Mouse (Mus musculus): ENCODE data around the gene Slc15a3. TPM values are rescaled to one million over a fixed set of nuclear protein-coding genes. Genes with fewer than 3 reads are reported as not detected.

Gene Slc15a3
- polyA plus RNA-seq, 1 experiment from 2014 or later: 1.3 TPM

DNA sequence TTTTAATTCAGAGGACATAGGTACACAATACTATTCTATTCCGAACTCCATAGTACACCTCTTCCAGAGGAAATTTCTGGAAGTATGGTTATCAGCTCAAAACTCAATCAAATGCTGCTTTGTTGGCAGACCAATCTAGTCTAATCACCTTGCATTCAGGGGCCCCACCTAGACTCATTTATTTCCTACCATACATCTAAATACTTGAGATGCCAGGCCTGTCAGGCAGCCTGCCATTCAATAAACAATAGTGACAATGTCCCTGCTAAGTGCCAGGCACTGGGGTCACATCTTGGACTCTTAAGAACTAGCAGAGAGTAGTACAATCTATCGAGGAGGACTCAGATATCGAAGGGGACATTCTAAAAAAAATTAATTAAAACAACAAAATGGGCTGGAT, 52.7 kb downstream of the Slc15a3 start:
- no peak for ATAC-seq (ENCODE audit: low read depth)
- Histone ChIP-seq H3K27ac (replicated peaks; ENCODE audit: low read depth, low read length) (no peak overlapping the region), H3K9me3 (ENCODE audit: control insufficient read depth, low read length) (no peaks in the 10 kb centered on the region), H3K4me3 (ENCODE audit: low read depth, low read length) (no peak overlapping the region), H3K9ac (ENCODE audit: low read depth, low read length) (no peak overlapping the region), H3K27me3 (replicated peaks; ENCODE audit: control insufficient read depth, insufficient read depth, low read length) (no peaks in the 10 kb centered on the region), H3K36me3 (ENCODE audit: control insufficient read depth, insufficient read depth, low read length) (no peaks in the 10 kb centered on the region), H3K4me2 (ENCODE audit: low read depth, low read length) (no peak overlapping the region), H3K4me1 (ENCODE audit: control insufficient read depth, insufficient read depth, low read length) (peaks cover 10% of the 10 kb centered on the region; the same call in 1 of the 2 replicates)
- no peak for DNase-seq (ENCODE audit: low spot score)
- 89% methylated on average over 3 of the region's 3 CpGs for whole genome bisulfite sequencing

DNA sequence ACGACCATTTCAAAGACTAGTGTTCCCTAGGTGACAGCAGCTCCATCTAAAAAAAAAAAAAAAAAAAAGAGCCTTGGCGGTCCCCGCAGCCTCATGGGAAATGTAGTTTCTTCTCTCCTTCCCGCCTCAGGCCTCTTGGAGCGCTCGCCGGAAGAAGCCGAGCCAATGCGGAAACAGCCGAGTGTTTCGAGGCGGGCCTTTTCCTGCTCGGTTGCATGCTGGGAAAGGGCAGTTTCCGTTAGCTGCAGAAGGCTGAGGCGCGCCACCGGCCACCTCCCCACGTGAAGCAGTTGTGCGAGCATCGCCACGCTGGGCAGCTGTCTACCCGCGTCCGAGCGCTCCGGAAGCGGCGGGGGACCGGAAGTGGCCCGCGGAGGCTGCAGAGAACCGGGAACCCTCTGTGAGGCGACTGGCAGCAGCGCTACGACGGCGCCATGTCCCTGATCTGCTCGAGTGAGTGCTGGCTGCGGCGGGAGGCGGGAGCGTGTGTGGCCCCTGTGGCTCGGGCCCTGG, 55.5 kb downstream of the Slc15a3 start, which contains the start of gene Prpf19:
Gene Prpf19 (plus strand): TSS at position 216 of the 513 bp plus-strand sequence.
- 1% methylated on average over 39 of the region's 43 CpGs for WGBS
- H3K27me3 ChIP-seq (replicated peaks; ENCODE audit: control insufficient read depth, insufficient read depth, low read length): no peaks in the 10 kb centered on the region
- peaks cover 10% of the 10 kb centered on the region; the same call in 1 of the 2 replicates for H3K4me1 ChIP-seq (ENCODE audit: control insufficient read depth, insufficient read depth, low read length)
- H3K4me3 ChIP-seq (ENCODE audit: low read depth, low read length): peak within 1 kb of the TSS; percentile 75
- no peaks in the 10 kb centered on the region for H3K9me3 ChIP-seq (ENCODE audit: control insufficient read depth, low read length)
- peak within 1 kb of the TSS; percentile 89 for H3K4me2 ChIP-seq (ENCODE audit: low read depth, low read length)
- peak within 1 kb of the TSS; percentile 85 for H3K9ac ChIP-seq (ENCODE audit: low read depth, low read length)
- DNase-seq (ENCODE audit: low spot score): peak; percentile 99
- peak; percentile 97 for ATAC-seq (ENCODE audit: low read depth)
- H3K27ac ChIP-seq (replicated peaks; ENCODE audit: low read depth, low read length): peak within 1 kb of the TSS; percentile 88
- peaks cover 26% of the 10 kb centered on the region for H3K36me3 ChIP-seq (ENCODE audit: control insufficient read depth, insufficient read depth, low read length)

DNA sequence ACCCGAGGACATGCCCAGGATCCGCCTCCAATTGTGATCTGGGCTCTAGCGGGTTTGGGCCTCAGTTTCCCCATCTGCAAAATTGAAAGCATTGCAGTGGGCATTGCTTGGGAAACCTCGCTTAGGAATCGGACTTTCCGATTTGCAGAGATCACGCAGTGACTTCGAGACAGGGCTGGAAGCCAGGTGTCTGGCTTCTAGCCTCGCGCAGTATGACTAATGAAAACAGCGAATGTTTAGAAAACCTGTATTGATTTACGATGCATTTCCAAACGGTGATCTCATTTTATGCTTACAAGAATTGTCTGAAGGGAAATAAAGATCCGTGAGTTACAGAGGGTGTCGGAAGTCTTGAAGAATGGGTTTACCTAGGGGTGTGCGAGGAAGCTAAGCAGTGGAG, 56.2 kb downstream of the Slc15a3 start:
- peak overlapping the region; percentile 85 for H3K9ac ChIP-seq (ENCODE audit: low read depth, low read length)
- no peaks in the 10 kb centered on the region for H3K9me3 ChIP-seq (ENCODE audit: control insufficient read depth, low read length)
- H3K27me3 ChIP-seq (replicated peaks; ENCODE audit: control insufficient read depth, insufficient read depth, low read length): no peaks in the 10 kb centered on the region
- ATAC-seq (ENCODE audit: low read depth) (no peak), DNase-seq (ENCODE audit: low spot score) (peak; percentile 12)
- H3K4me3 ChIP-seq (ENCODE audit: low read depth, low read length): peak overlapping the region; percentile 75
- H3K27ac ChIP-seq (replicated peaks; ENCODE audit: low read depth, low read length): peak overlapping the region; percentile 88
- peaks cover 32% of the 10 kb centered on the region for H3K36me3 ChIP-seq (ENCODE audit: control insufficient read depth, insufficient read depth, low read length)
- peaks cover 10% of the 10 kb centered on the region; the same call in 1 of the 2 replicates for H3K4me1 ChIP-seq (ENCODE audit: control insufficient read depth, insufficient read depth, low read length)
- H3K4me2 ChIP-seq (ENCODE audit: low read depth, low read length): peak overlapping the region; percentile 89
- 2% methylated on average over 16 of the region's 16 CpGs for WGBS

- Histone ChIP-seq H3K4me1 (ENCODE audit: control insufficient read depth, insufficient read depth, low read length) (peaks cover 10% of the 10 kb centered on the region; the same call in 1 of the 2 replicates), H3K9ac (ENCODE audit: low read depth, low read length) (peak overlapping the region; percentile 85), H3K36me3 (ENCODE audit: control insufficient read depth, insufficient read depth, low read length) (peaks cover 44% of the 10 kb centered on the region), H3K27me3 (replicated peaks; ENCODE audit: control insufficient read depth, insufficient read depth, low read length) (no peaks in the 10 kb centered on the region), H3K9me3 (ENCODE audit: control insufficient read depth, low read length) (no peaks in the 10 kb centered on the region), H3K27ac (replicated peaks; ENCODE audit: low read depth, low read length) (no peak overlapping the region), H3K4me2 (ENCODE audit: low read depth, low read length) (peak overlapping the region; percentile 89), H3K4me3 (ENCODE audit: low read depth, low read length) (peak overlapping the region; percentile 75)
- 81% methylated on average over 7 of the region's 7 CpGs for WGBS
- no peak for DNase-seq (ENCODE audit: low spot score)
- no peak for ATAC-seq (ENCODE audit: low read depth)
Measured at GRCm38 (mm10) chr19:10896849-10897248, 57.3 kb downstream of the Slc15a3 start.

DNA sequence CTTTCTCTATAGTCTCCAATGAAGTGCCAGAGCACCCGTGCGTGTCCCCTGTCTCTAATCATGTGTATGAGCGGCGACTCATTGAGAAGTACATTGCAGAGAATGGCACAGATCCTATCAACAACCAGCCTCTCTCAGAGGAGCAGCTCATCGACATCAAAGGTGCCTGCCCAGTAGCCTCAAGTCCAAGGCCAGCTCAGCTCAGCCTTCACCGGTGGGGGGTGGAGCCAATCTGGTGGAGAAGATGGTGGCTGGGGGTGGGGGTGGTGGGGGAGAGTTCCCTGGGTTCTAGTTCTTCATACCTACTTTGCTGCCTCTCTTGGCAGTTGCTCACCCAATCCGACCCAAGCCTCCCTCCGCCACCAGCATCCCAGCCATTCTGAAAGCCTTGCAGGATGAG, 58.0 kb downstream of the Slc15a3 start:
- 87% methylated on average over 7 of the region's 8 CpGs for WGBS
- Histone ChIP-seq H3K36me3 (ENCODE audit: control insufficient read depth, insufficient read depth, low read length) (peaks cover 50% of the 10 kb centered on the region), H3K4me3 (ENCODE audit: low read depth, low read length) (no peak overlapping the region), H3K9ac (ENCODE audit: low read depth, low read length) (no peak overlapping the region), H3K4me2 (ENCODE audit: low read depth, low read length) (no peak overlapping the region), H3K27me3 (replicated peaks; ENCODE audit: control insufficient read depth, insufficient read depth, low read length) (no peaks in the 10 kb centered on the region), H3K4me1 (ENCODE audit: control insufficient read depth, insufficient read depth, low read length) (peaks cover 10% of the 10 kb centered on the region; the same call in 1 of the 2 replicates), H3K27ac (replicated peaks; ENCODE audit: low read depth, low read length) (no peak overlapping the region), H3K9me3 (ENCODE audit: control insufficient read depth, low read length) (no peaks in the 10 kb centered on the region)
- no peak for DNase-seq (ENCODE audit: low spot score)
- ATAC-seq (ENCODE audit: low read depth): no peak

DNA sequence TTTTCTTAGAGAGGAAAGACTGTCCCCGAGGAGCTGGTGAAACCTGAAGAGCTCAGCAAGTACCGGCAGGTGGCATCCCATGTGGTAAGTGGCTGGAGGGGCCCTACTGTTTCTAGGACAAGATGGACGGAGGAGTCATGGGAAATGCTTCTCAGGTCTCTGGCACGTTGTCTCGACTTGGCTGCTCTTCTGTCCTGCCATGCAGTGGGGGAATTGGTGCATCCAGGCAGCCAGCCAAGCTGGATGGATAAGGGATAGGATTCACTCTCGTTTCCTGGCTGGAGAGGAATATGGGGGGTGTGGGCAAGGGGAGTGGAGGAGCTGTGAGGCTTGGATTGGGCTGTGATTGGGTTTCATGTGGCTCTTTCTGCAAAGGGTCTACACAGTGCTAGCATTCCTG, 60.8 kb downstream of the Slc15a3 start:
- DNase-seq (ENCODE audit: low spot score) (no peak), ATAC-seq (ENCODE audit: low read depth) (no peak)
- peaks cover 10% of the 10 kb centered on the region for H3K4me1 ChIP-seq (ENCODE audit: control insufficient read depth, insufficient read depth, low read length)

DNA sequence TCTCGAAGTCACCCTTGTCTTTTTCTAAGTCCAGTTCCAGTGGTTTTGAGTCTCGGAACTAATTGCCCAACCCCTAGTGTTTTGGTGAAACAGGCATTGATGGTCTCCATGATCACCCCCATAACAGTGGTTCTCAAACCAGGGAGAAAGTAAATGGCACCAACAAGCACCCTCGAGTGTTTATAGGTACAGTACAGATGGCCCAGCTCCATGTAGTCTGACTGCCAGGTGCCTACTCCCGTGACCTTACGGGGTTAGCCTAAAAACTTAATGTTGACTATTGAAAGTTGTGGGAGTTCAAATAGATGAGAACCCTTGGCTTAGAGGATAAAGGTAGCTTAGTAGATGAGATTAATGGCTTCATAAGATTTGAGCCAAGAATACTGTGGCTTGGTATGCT, 61.5 kb downstream of the Slc15a3 start:
- no peak for ATAC-seq (ENCODE audit: low read depth)
- Histone ChIP-seq H3K4me3 (ENCODE audit: low read depth, low read length) (no peak overlapping the region), H3K9me3 (ENCODE audit: control insufficient read depth, low read length) (no peaks in the 10 kb centered on the region), H3K36me3 (ENCODE audit: control insufficient read depth, insufficient read depth, low read length) (peaks cover 86% of the 10 kb centered on the region), H3K4me2 (ENCODE audit: low read depth, low read length) (no peak overlapping the region), H3K27me3 (replicated peaks; ENCODE audit: control insufficient read depth, insufficient read depth, low read length) (no peaks in the 10 kb centered on the region), H3K27ac (replicated peaks; ENCODE audit: low read depth, low read length) (no peak overlapping the region), H3K9ac (ENCODE audit: low read depth, low read length) (no peak overlapping the region), H3K4me1 (ENCODE audit: control insufficient read depth, insufficient read depth, low read length) (peaks cover 8% of the 10 kb centered on the region)
- 90% methylated on average over 5 of the region's 5 CpGs for WGBS
- no peak for DNase-seq (ENCODE audit: low spot score)

More for the DNA sequence above, 60.8 kb downstream of the Slc15a3 start:
- Histone ChIP-seq H3K4me3 (ENCODE audit: low read depth, low read length) (no peak overlapping the region), H3K36me3 (ENCODE audit: control insufficient read depth, insufficient read depth, low read length) (peaks cover 78% of the 10 kb centered on the region), H3K9ac (ENCODE audit: low read depth, low read length) (no peak overlapping the region), H3K27me3 (replicated peaks; ENCODE audit: control insufficient read depth, insufficient read depth, low read length) (no peaks in the 10 kb centered on the region), H3K27ac (replicated peaks; ENCODE audit: low read depth, low read length) (no peak overlapping the region), H3K9me3 (ENCODE audit: control insufficient read depth, low read length) (no peaks in the 10 kb centered on the region), H3K4me2 (ENCODE audit: low read depth, low read length) (no peak overlapping the region)
- 76% methylated on average over 6 of the region's 6 CpGs for WGBS

GRCm38 (mm10) chr19:10904512-10904911, 65.0 kb downstream of the Slc15a3 start:
- Histone ChIP-seq H3K4me1 (ENCODE audit: control insufficient read depth, insufficient read depth, low read length) (peaks cover 7% of the 10 kb centered on the region), H3K4me3 (ENCODE audit: low read depth, low read length) (no peak overlapping the region), H3K9ac (ENCODE audit: low read depth, low read length) (no peak overlapping the region), H3K4me2 (ENCODE audit: low read depth, low read length) (no peak overlapping the region), H3K36me3 (ENCODE audit: control insufficient read depth, insufficient read depth, low read length) (peaks cover 75% of the 10 kb centered on the region), H3K27me3 (replicated peaks; ENCODE audit: control insufficient read depth, insufficient read depth, low read length) (no peaks in the 10 kb centered on the region), H3K9me3 (ENCODE audit: control insufficient read depth, low read length) (no peaks in the 10 kb centered on the region), H3K27ac (replicated peaks; ENCODE audit: low read depth, low read length) (no peak overlapping the region)
- no peak for ATAC-seq (ENCODE audit: low read depth)
- no peak for DNase-seq (ENCODE audit: low spot score)
- 84% methylated on average over 5 of the region's 5 CpGs for WGBS

All from embryonic facial prominence, embryonic 14.5 days (tissue).